19 mouse cellular contexts compared by ENCODE assay signal in genomic region chr2:36099739-36100138, GRCm38 (mm10). TPM values are rescaled to one million over a fixed set of nuclear protein-coding genes. Genes with fewer than 3 reads are reported as not detected.
DNase-seq lines count a peak whose midpoint lies in the region; ATAC-seq and TF ChIP-seq lines count a peak whose summit lies in the region.
"Had no signal": no experiment of that assay in that cellular context is flagged by ENCODE, and none has a peak within 500 bp of the region (broad histone marks: within the 10 kb centered on the region; RNA-seq: fewer than 3 reads in every experiment).

No protein-coding gene starts in this region.

- H3K79me2 ChIP-seq in heart, adult 2 months (replicated peaks; ENCODE audit: control insufficient read depth, insufficient read depth, low read length): no peaks in the 10 kb centered on the region

- 36% methylated on average over 6 of the region's 6 CpGs for WGBS in heart, adult 2 months
- WGBS in forebrain, embryonic 14.5 days: 5% methylated on average over 6 of the region's 6 CpGs

- H3K4me1 ChIP-seq in heart, adult 2 months (ENCODE audit: control insufficient read depth, insufficient read depth, low read length): peaks cover 3% of the 10 kb centered on the region; the same call in 1 of the 2 replicates
- H3K4me1 ChIP-seq in forebrain, embryonic 14.5 days (ENCODE audit: control insufficient read depth, insufficient read depth, low read length): peaks cover 3% of the 10 kb centered on the region; the same call in 1 of the 2 replicates

- H3K27ac ChIP-seq in heart, adult 2 months: no peak overlapping the region
- no peak overlapping the region for H3K27ac ChIP-seq in forebrain, embryonic 14.5 days (ENCODE audit: low read depth, low read length)
- H3K27ac ChIP-seq: kidney, embryonic 15.5 days; limb, embryonic 15.5 days; neural tube, embryonic 13.5 days had no signal

- DNase-seq in heart, adult 2 months: no peak
- no peak for DNase-seq in heart, postnatal 36 days
- DNase-seq in 3134 (ENCODE audit: extremely low read depth, insufficient read length, low spot score): peak; percentile 51
- peak; percentile 68 for DNase-seq in NIH3T3 (ENCODE audit: low read depth)
- no peak for DNase-seq in forebrain, embryonic 14.5 days (ENCODE audit: low spot score)
- no peak for DNase-seq in left cerebral cortex, postnatal 14 days (ENCODE audit: low spot score in 2 of 2)
- no peak for DNase-seq in thymus, postnatal 4 days
- DNase-seq: cerebellum, adult 2 months; lung, embryonic 14.5 days; thymus, postnatal 36 days had no signal

- H3K36me3 ChIP-seq in heart, adult 2 months (ENCODE audit: control insufficient read depth, insufficient read depth, low read length): no peaks in the 10 kb centered on the region
- no peaks in the 10 kb centered on the region for H3K36me3 ChIP-seq in forebrain, embryonic 14.5 days (ENCODE audit: control insufficient read depth, insufficient read depth, low read length)
- H3K36me3 ChIP-seq: kidney, embryonic 15.5 days; limb, embryonic 15.5 days; neural tube, embryonic 13.5 days had no signal

- intact Hi-C loops in heart, adult 2 months (cut with DNase I): loop anchor here (5.0 kb wide), 1 partner anchor 77 kb away; no protein-coding TSS in a partner anchor
- intact Hi-C loops in heart, postnatal 36 days (cut with DNase I): loop anchor here (5.0 to 10.0 kb wide), 3 partner anchors 62 to 115 kb away; no protein-coding TSS in a partner anchor
- intact Hi-C loops in left cerebral cortex, postnatal 14 days (cut with DNase I): no loop called here

- no peak overlapping the region for H3K4me3 ChIP-seq in heart, adult 2 months
- H3K4me3 ChIP-seq in forebrain, embryonic 14.5 days (ENCODE audit: low read depth, low read length): peak overlapping the region; percentile 36
- H3K4me3 ChIP-seq: kidney, embryonic 15.5 days; limb, embryonic 15.5 days; neural tube, embryonic 13.5 days had no signal

- TF ChIP-seq POLR2A in heart, adult 2 months (IDR thresholded peaks at IDR 0.05; ENCODE audit: insufficient read depth, low read depth, low read length): peak; percentile 36; the same call in 1 of the 2 replicates

- no peaks in the 10 kb centered on the region for H3K9me3 ChIP-seq in forebrain, embryonic 14.5 days (replicated peaks; ENCODE audit: control insufficient read depth, low read length)
- H3K9me3 ChIP-seq: kidney, embryonic 15.5 days; limb, embryonic 15.5 days; neural tube, embryonic 13.5 days had no signal

- H3K9ac ChIP-seq in heart, adult 2 months (ENCODE audit: low read depth, low read length): no peak overlapping the region
- peak overlapping the region; percentile 21; the same call in 1 of the 2 replicates for H3K9ac ChIP-seq in forebrain, embryonic 14.5 days (ENCODE audit: low read length)
- H3K9ac ChIP-seq: kidney, embryonic 15.5 days; limb, embryonic 15.5 days; lung, embryonic 14.5 days; neural tube, embryonic 13.5 days had no signal

- H3K4me2 ChIP-seq in forebrain, embryonic 14.5 days (ENCODE audit: low read length): peak overlapping the region; percentile 52
- H3K4me2 ChIP-seq: kidney, embryonic 15.5 days; limb, embryonic 15.5 days; lung, embryonic 14.5 days; neural tube, embryonic 13.5 days had no signal

- no peak for TF ChIP-seq CTCF in heart, adult 2 months (IDR thresholded peaks at IDR 0.05)

- no peak for ATAC-seq in forebrain, embryonic 14.5 days
- ATAC-seq: activated CD4-positive, CD25-positive, alpha-beta regulatory T cell, adult 4 months; CD4-positive, CD25-positive, alpha-beta regulatory T cell, adult 4 months; inflammation-experienced regulatory T-cells, adult 6 months had no signal

- TF ChIP-seq EP300 in heart, adult 2 months (IDR thresholded peaks at IDR 0.05; ENCODE audit: insufficient read depth, low read depth, low read length): peak; percentile 65; the same call in 1 of the 2 replicates

- H3K27me3 ChIP-seq in heart, adult 2 months (ENCODE audit: control insufficient read depth, insufficient read depth, low read length): peaks cover 7% of the 10 kb centered on the region
- peaks cover 88% of the 10 kb centered on the region for H3K27me3 ChIP-seq in forebrain, embryonic 14.5 days (replicated peaks; ENCODE audit: control insufficient read depth, insufficient read depth, low read length)

RNA-seq across cellular contexts. Expression of gene Lhx6, which starts 5.5 kb away (rescaled TPM):
- 1 to 10 TPM; 2.0 to 4.7 TPM for total RNA-seq in heart, adult 2 months (2021)
- 2.7 and 3.2 TPM in 2 replicates for polyA plus RNA-seq in heart, adult 2 months (2012; rRNA removed)
- 1 to 10 TPM; 5.5 to 9.0 TPM for total RNA-seq in heart, postnatal 36 days (2021)
- 14.7 and 27.3 TPM in 2 replicates for polyA plus RNA-seq in forebrain, embryonic 14.5 days (2014; fragmentation: Nextera tagmentation; extraction: Ambion mirVana)
- total RNA-seq in left cerebral cortex, postnatal 14 days (2021): 10 to 100 TPM; 20.7 to 21.9 TPM
- polyA plus RNA-seq: activated CD4-positive, CD25-positive, alpha-beta regulatory T cell, adult 4 months; CD4-positive, CD25-positive, alpha-beta regulatory T cell, adult 4 months; inflammation-experienced regulatory T-cells, adult 6 months had no signal

RNA-seq across cellular contexts. Expression of gene Mrrf, which starts 36.5 kb away (rescaled TPM):
- 10 to 100 TPM; 36.2 to 46.8 TPM for total RNA-seq in heart, adult 2 months (2021)
- 70.1 and 71.7 TPM in 2 replicates for polyA plus RNA-seq in heart, adult 2 months (2012; rRNA removed)
- total RNA-seq in heart, postnatal 36 days (2021): 10 to 100 TPM; 43.4 to 43.7 TPM
- polyA plus RNA-seq in forebrain, embryonic 14.5 days (2014; fragmentation: Nextera tagmentation; extraction: Ambion mirVana): 37.2 and 39.9 TPM in 2 replicates
- 10 to 100 TPM; 14.2 to 16.1 TPM for total RNA-seq in left cerebral cortex, postnatal 14 days (2021)

RNA-seq across cellular contexts. Expression of gene Rbm18, which starts 36.8 kb away (rescaled TPM):
- 10 to 100 TPM; 31.7 to 33.9 TPM for total RNA-seq in heart, adult 2 months (2021)
- 15.4 and 33.0 TPM in 2 replicates for polyA plus RNA-seq in heart, adult 2 months (2012; rRNA removed)
- 10 to 100 TPM; 32.7 to 38.0 TPM for total RNA-seq in heart, postnatal 36 days (2021)
- 166 and 187 TPM in 2 replicates for polyA plus RNA-seq in forebrain, embryonic 14.5 days (2014; fragmentation: Nextera tagmentation; extraction: Ambion mirVana)
- total RNA-seq in left cerebral cortex, postnatal 14 days (2021): 10 to 100 TPM; 53.2 to 55.2 TPM

RNA-seq across cellular contexts. Expression of gene Morn5, which starts 50.5 kb away (rescaled TPM):
- not detected for total RNA-seq in heart, adult 2 months (2021)
- 0.61 and 0.73 TPM in 2 replicates for polyA plus RNA-seq in heart, adult 2 months (2012; rRNA removed)
- not detected for total RNA-seq in heart, postnatal 36 days (2021)
- polyA plus RNA-seq in forebrain, embryonic 14.5 days (2014; fragmentation: Nextera tagmentation; extraction: Ambion mirVana): 2.6 and 3.4 TPM in 2 replicates
- 1 to 10 TPM; 1.3 to 1.8 TPM for total RNA-seq in left cerebral cortex, postnatal 14 days (2021)
- total RNA-seq: gastrocnemius, adult 8-10 months; heart, adult 8-10 months; heart, postnatal 25 days had no signal
- polyA plus RNA-seq: activated CD4-positive, CD25-positive, alpha-beta regulatory T cell, adult 4 months; CD4-positive, CD25-positive, alpha-beta regulatory T cell, adult 4 months; inflammation-experienced regulatory T-cells, adult 6 months; limb, embryonic 15.5 days had no signal

RNA-seq across cellular contexts. Expression of gene Ndufa8, which starts 50.5 kb away (rescaled TPM):
- 100 to 1,000 TPM; 605 to 690 TPM for total RNA-seq in heart, adult 2 months (2021)
- 406 and 431 TPM in 2 replicates for polyA plus RNA-seq in heart, adult 2 months (2012; rRNA removed)
- total RNA-seq in heart, postnatal 36 days (2021): 100 to 1,000 TPM; 662 to 685 TPM
- 283 and 287 TPM in 2 replicates for polyA plus RNA-seq in forebrain, embryonic 14.5 days (2014; fragmentation: Nextera tagmentation; extraction: Ambion mirVana)
- 100 to 1,000 TPM; 186 to 200 TPM for total RNA-seq in left cerebral cortex, postnatal 14 days (2021)

Comparison
In these comparisons a context has a peak if more than half of its experiments do, and no peak if none do; other contexts are left out.
1. DNase-seq: peak in 3134 (single experiment) and NIH3T3 (single experiment); none in heart, adult 2 months (0 of 2), heart, postnatal 36 days (0 of 2), forebrain, embryonic 14.5 days (single experiment), left cerebral cortex, postnatal 14 days (0 of 2) and thymus, postnatal 4 days (single experiment).